17 mouse cellular contexts compared by ENCODE assay signal in genomic region chr5:9114162-9114561, GRCm38 (mm10). TPM values are rescaled to one million over a fixed set of nuclear protein-coding genes. Genes with fewer than 3 reads are reported as not detected.
A peak's percentile ranks its signal among the peaks of the same experiment; 100 is the strongest.
DNase-seq lines count a peak whose midpoint lies in the region; ATAC-seq and TF ChIP-seq lines count a peak whose summit lies in the region.
"Had no signal": no experiment of that assay in that cellular context is flagged by ENCODE, and none has a peak within 500 bp of the region (broad histone marks: within the 10 kb centered on the region; RNA-seq: fewer than 3 reads in every experiment).

No protein-coding gene starts in this region.

- H3K36me3 ChIP-seq in forebrain, embryonic 13.5 days (ENCODE audit: poor library complexity, severe bottlenecking): peaks cover 29% of the 10 kb centered on the region
- H3K36me3 ChIP-seq in forebrain, embryonic 10.5 days (replicated peaks): peaks cover 38% of the 10 kb centered on the region
- no peaks in the 10 kb centered on the region for H3K36me3 ChIP-seq in testis, adult 2 months (ENCODE audit: control insufficient read depth, insufficient read depth, low read length)
- peaks cover 28% of the 10 kb centered on the region for H3K36me3 ChIP-seq in midbrain, embryonic 14.5 days (ENCODE audit: control insufficient read depth, insufficient read depth, low read length)

- 42% methylated on average over 6 of the region's 6 CpGs for WGBS in forebrain, embryonic 13.5 days
- WGBS in forebrain, embryonic 10.5 days: 63% methylated on average over 6 of the region's 6 CpGs
- 48% methylated on average over 6 of the region's 6 CpGs for WGBS in midbrain, embryonic 14.5 days

- H3K4me1 ChIP-seq in forebrain, embryonic 13.5 days: 0 out of 2 replicates have a peak, but pooled peaks cover 9% of the 10 kb centered on the region
- no peaks in the 10 kb centered on the region for H3K4me1 ChIP-seq in forebrain, embryonic 10.5 days
- H3K4me1 ChIP-seq in testis, adult 2 months (ENCODE audit: control insufficient read depth, insufficient read depth, low read length): no peaks in the 10 kb centered on the region
- H3K4me1 ChIP-seq in midbrain, embryonic 14.5 days (ENCODE audit: control insufficient read depth, insufficient read depth, low read length): no peaks in the 10 kb centered on the region

- no peak overlapping the region for H3K9ac ChIP-seq in forebrain, embryonic 13.5 days
- H3K9ac ChIP-seq in midbrain, embryonic 14.5 days (replicated peaks; ENCODE audit: low read length): no peak overlapping the region
- H3K9ac ChIP-seq: neural tube, embryonic 12.5 days had no signal

- peak; percentile 65 for ATAC-seq in forebrain, embryonic 13.5 days
- peak; percentile 38; the same call in 1 of the 2 replicates for ATAC-seq in midbrain, embryonic 14.5 days (ENCODE audit: low FRiP score, low TSS enrichment)
- no peak for ATAC-seq in activated CD4-positive, CD25-positive, alpha-beta regulatory T cell, adult 4 months
- ATAC-seq: intestine, postnatal 0 days had no signal

- no peak for TF ChIP-seq POLR2A in testis, adult 2 months (IDR thresholded peaks at IDR 0.05; ENCODE audit: control insufficient read depth, low read depth, low read length)

- no peaks in the 10 kb centered on the region for H3K9me3 ChIP-seq in forebrain, embryonic 13.5 days (replicated peaks)
- no peaks in the 10 kb centered on the region for H3K9me3 ChIP-seq in forebrain, embryonic 10.5 days
- no peaks in the 10 kb centered on the region for H3K9me3 ChIP-seq in midbrain, embryonic 14.5 days (ENCODE audit: control insufficient read depth, low read length)
- H3K9me3 ChIP-seq: megakaryocyte, embryonic 14.5 days; neural tube, embryonic 12.5 days had no signal

- no peak overlapping the region for H3K4me3 ChIP-seq in forebrain, embryonic 13.5 days
- H3K4me3 ChIP-seq in forebrain, embryonic 10.5 days: no peak overlapping the region
- peak overlapping the region; percentile 51 for H3K4me3 ChIP-seq in testis, adult 2 months (ENCODE audit: control insufficient read depth, low read depth, low read length)
- H3K4me3 ChIP-seq in midbrain, embryonic 14.5 days (replicated peaks; ENCODE audit: low read depth, low read length): no peak overlapping the region
- H3K4me3 ChIP-seq: gastrocnemius, adult 2 months; megakaryocyte, embryonic 14.5 days; neural tube, embryonic 12.5 days had no signal

- H3K27ac ChIP-seq in forebrain, embryonic 13.5 days: peak overlapping the region; percentile 57
- H3K27ac ChIP-seq in forebrain, embryonic 10.5 days: no peak overlapping the region
- no peak overlapping the region for H3K27ac ChIP-seq in testis, adult 2 months (ENCODE audit: control insufficient read depth, insufficient read depth, low read depth, low read length)
- H3K27ac ChIP-seq in midbrain, embryonic 14.5 days (replicated peaks; ENCODE audit: low read depth, low read length): no peak overlapping the region
- H3K27ac ChIP-seq: gastrocnemius, adult 2 months; neural tube, embryonic 12.5 days had no signal

- no peak overlapping the region for H3K4me2 ChIP-seq in forebrain, embryonic 13.5 days
- H3K4me2 ChIP-seq in midbrain, embryonic 14.5 days (ENCODE audit: low read length): no peak overlapping the region
- H3K4me2 ChIP-seq: heart, embryonic 11.5 days; neural tube, embryonic 12.5 days had no signal

- DNase-seq in forebrain, embryonic 10.5 days (ENCODE audit: extremely low spot score, low spot score): no peak
- DNase-seq in testis, postnatal 14 days (ENCODE audit: low spot score): no peak
- peak; percentile 20 for DNase-seq in midbrain, embryonic 14.5 days
- no peak for DNase-seq in ovary, postnatal 14 days (ENCODE audit: low spot score)
- no peak for DNase-seq in right cerebral cortex, postnatal 25 days
- DNase-seq: embryo, embryonic 11 days; kidney, postnatal 25 days; lung, adult 2 months; thymus, postnatal 36 days had no signal

- no peaks in the 10 kb centered on the region for H3K27me3 ChIP-seq in forebrain, embryonic 13.5 days
- no peaks in the 10 kb centered on the region for H3K27me3 ChIP-seq in forebrain, embryonic 10.5 days (ENCODE audit: poor library complexity, severe bottlenecking)
- no peaks in the 10 kb centered on the region for H3K27me3 ChIP-seq in testis, adult 2 months (ENCODE audit: control insufficient read depth, insufficient read depth, low read length)
- no peaks in the 10 kb centered on the region for H3K27me3 ChIP-seq in midbrain, embryonic 14.5 days (ENCODE audit: control insufficient read depth, insufficient read depth, low read length)
- H3K27me3 ChIP-seq: neural tube, embryonic 12.5 days had no signal

- no peak for TF ChIP-seq CTCF in testis, adult 2 months (IDR thresholded peaks at IDR 0.05; ENCODE audit: control insufficient read depth, insufficient read depth, insufficient replicate concordance, low read depth, low read length)

RNA-seq across cellular contexts. Expression of gene Tmem243, which starts 13.7 kb away (rescaled TPM):
- polyA plus RNA-seq in forebrain, embryonic 13.5 days (2015; fragmentation: Nextera tagmentation; extraction: Ambion mirVana): 18.4 and 19.6 TPM in 2 replicates
- 22.7 and 26.2 TPM in 2 replicates for polyA plus RNA-seq in forebrain, embryonic 10.5 days (2016; fragmentation: Nextera tagmentation; extraction: Ambion mirVana)
- polyA plus RNA-seq in testis, adult 2 months (2012; rRNA removed): 38.0 and 63.9 TPM in 2 replicates
- 11.9 and 14.9 TPM in 2 replicates for polyA plus RNA-seq in midbrain, embryonic 14.5 days (2014; fragmentation: Nextera tagmentation; extraction: Ambion mirVana)
- polyA plus RNA-seq in activated CD4-positive, CD25-positive, alpha-beta regulatory T cell, adult 4 months (2017; shearing (Covaris generic)): 10 to 100 TPM; 34.2 to 45.0 TPM

RNA-seq across cellular contexts. Expression of gene Dmtf1, which starts 47.4 kb away (rescaled TPM):
- 63.1 and 68.0 TPM in 2 replicates for polyA plus RNA-seq in forebrain, embryonic 13.5 days (2015; fragmentation: Nextera tagmentation; extraction: Ambion mirVana)
- polyA plus RNA-seq in forebrain, embryonic 10.5 days (2016; fragmentation: Nextera tagmentation; extraction: Ambion mirVana): 57.7 and 59.4 TPM in 2 replicates
- polyA plus RNA-seq in testis, adult 2 months (2012; rRNA removed): 12.8 and 16.8 TPM in 2 replicates
- polyA plus RNA-seq in midbrain, embryonic 14.5 days (2014; fragmentation: Nextera tagmentation; extraction: Ambion mirVana): 48.8 and 72.8 TPM in 2 replicates
- 10 to 100 TPM; 76.6 to 81.2 TPM for polyA plus RNA-seq in activated CD4-positive, CD25-positive, alpha-beta regulatory T cell, adult 4 months (2017; shearing (Covaris generic))
